Mouse (Mus musculus): ENCODE measurements at regions not wholly inside any gene's neighbourhood (a gene's known extent, or its start where the extent isn't known, plus 50 kb on each side); places are given as distances from the start of the nearest gene placed in this dataset.

GRCm38 (mm10) chr12:26886635-26887014 lies 417.6 kb downstream of the Cmpk2 start:
- no peak for DNase-seq (ENCODE audit: low read depth, low spot score)

- no peak for DNase-seq (ENCODE audit: low read depth, low spot score)
Measured at GRCm38 (mm10) chr12:26885831-26886634, 417.0 kb downstream of the Cmpk2 start.

- no peak for DNase-seq (ENCODE audit: low read depth, low spot score)
Measured at GRCm38 (mm10) chr12:26885083-26885482, 416.1 kb downstream of the Cmpk2 start.

- DNase-seq (ENCODE audit: low read depth, low spot score), result no peak
Measured at GRCm38 (mm10) chr12:26884156-26884555, 415.2 kb downstream of the Cmpk2 start.

GRCm38 (mm10) chr12:26877691-26878121 lies 408.7 kb downstream of the Cmpk2 start:
- DNase-seq (ENCODE audit: low read depth, low spot score), result no peak

GRCm38 (mm10) chr12:26877284-26877683 lies 408.3 kb downstream of the Cmpk2 start:
- no peak for DNase-seq (ENCODE audit: low read depth, low spot score)

- peak; percentile 35 for DNase-seq (ENCODE audit: low read depth, low spot score)
Measured at GRCm38 (mm10) chr12:26872466-26872865, 403.5 kb downstream of the Cmpk2 start.

GRCm38 (mm10) chr12:26867731-26868130 lies 398.7 kb downstream of the Cmpk2 start:
- DNase-seq (ENCODE audit: low read depth, low spot score), result no peak

- DNase-seq (ENCODE audit: low read depth, low spot score), result no peak
Measured at GRCm38 (mm10) chr12:26855091-26855516, 386.1 kb downstream of the Cmpk2 start.

- DNase-seq (ENCODE audit: low read depth, low spot score), result peak; percentile 16
Measured at GRCm38 (mm10) chr12:26844917-26845316, 375.9 kb downstream of the Cmpk2 start.

GRCm38 (mm10) chr12:26842696-26843095 lies 373.7 kb downstream of the Cmpk2 start:
- peak; percentile 30 for DNase-seq (ENCODE audit: low read depth, low spot score)

GRCm38 (mm10) chr12:26821257-26821968 lies 352.4 kb downstream of the Cmpk2 start:
- DNase-seq (ENCODE audit: low read depth, low spot score), result no peak

- DNase-seq (ENCODE audit: low read depth, low spot score), result no peak
Measured at GRCm38 (mm10) chr12:26817866-26818265, 348.9 kb downstream of the Cmpk2 start.

- DNase-seq (ENCODE audit: low read depth, low spot score), result no peak
Measured at GRCm38 (mm10) chr12:26815771-26816170, 346.8 kb downstream of the Cmpk2 start.

GRCm38 (mm10) chr12:26810565-26811177 lies 341.7 kb downstream of the Cmpk2 start:
- no peak for DNase-seq (ENCODE audit: low read depth, low spot score)

- DNase-seq (ENCODE audit: low read depth, low spot score), result no peak
Measured at GRCm38 (mm10) chr12:26809670-26810069, 340.7 kb downstream of the Cmpk2 start.

GRCm38 (mm10) chr12:26802542-26802941 lies 333.5 kb downstream of the Cmpk2 start:
- no peak for DNase-seq (ENCODE audit: low read depth, low spot score)

- no peak for DNase-seq (ENCODE audit: low read depth, low spot score)
Measured at GRCm38 (mm10) chr12:26799310-26799709, 330.3 kb downstream of the Cmpk2 start.

GRCm38 (mm10) chr12:26796367-26796766 lies 327.4 kb downstream of the Cmpk2 start:
- DNase-seq (ENCODE audit: low read depth, low spot score), result no peak

GRCm38 (mm10) chr12:26789336-26789846 lies 320.4 kb downstream of the Cmpk2 start:
- no peak for DNase-seq (ENCODE audit: low read depth, low spot score)

- DNase-seq (ENCODE audit: low read depth, low spot score), result no peak
Measured at GRCm38 (mm10) chr12:26785550-26785949, 316.5 kb downstream of the Cmpk2 start.

GRCm38 (mm10) chr12:26784426-26784825 lies 315.4 kb downstream of the Cmpk2 start:
- no peak for DNase-seq (ENCODE audit: low read depth, low spot score)
